Mouse (Mus musculus) stomach, embryonic 16.5 days (tissue): ENCODE results near the gene Styx. TPM values are rescaled to one million over a fixed set of nuclear protein-coding genes. Genes with fewer than 3 reads are reported as not detected.

Experiments
- ATAC-seq: fragments of 200-750 bp; cut with Nextera tagmentation; 2 replicates; pipeline ENCODE4 v1.8.0; 2017; ENCODE audit warnings: moderate number of reproducible peaks, moderate TSS enrichment; ENCODE audit not compliant: insufficient read depth, low FRiP score
- H3K27ac ChIP-seq: fragments of 300-500 bp; sonication (generic); 2 replicates; pipeline ENCODE4 v1.5.1; 2014; ENCODE audit warnings: low read length
- H3K27me3 ChIP-seq: fragments of 300-500 bp; sonication (generic); 2 replicates; pipeline ENCODE4 v1.6.1; 2014; ENCODE audit warnings: low read length, control low read depth, mixed read lengths; ENCODE audit not compliant: control insufficient read depth, insufficient read depth
- H3K36me3 ChIP-seq: fragments of 300-500 bp; sonication (generic); 2 replicates; pipeline ENCODE4 v1.6.1; 2014; ENCODE audit warnings: low read length; ENCODE audit not compliant: control insufficient read depth, insufficient read depth
- H3K4me1 ChIP-seq: fragments of 300-500 bp; sonication (generic); 2 replicates; pipeline ENCODE4 v1.6.1; 2014; ENCODE audit warnings: low read length, control low read depth, mixed read lengths; ENCODE audit not compliant: control insufficient read depth, insufficient read depth
- H3K4me2 ChIP-seq: fragments of 300-500 bp; sonication (generic); 2 replicates; pipeline ENCODE4 v1.6.1; 2014; ENCODE audit warnings: low read depth, low read length, mixed read lengths
- H3K4me3 ChIP-seq: fragments of 300-500 bp; sonication (generic); replicated peaks from 2 replicates; pipeline ENCODE4 v1.5.1; 2014; ENCODE audit warnings: mild to moderate bottlenecking, low read length
- H3K9ac ChIP-seq: fragments of 300-500 bp; sonication (generic); 2 replicates; pipeline ENCODE4 v1.6.1; 2014; ENCODE audit warnings: low read length
- H3K9me3 ChIP-seq: fragments of 300-500 bp; sonication (generic); replicated peaks from 2 replicates; pipeline ENCODE4 v1.6.1; 2016; ENCODE audit warnings: low read length, control low read depth; ENCODE audit not compliant: control insufficient read depth
- WGBS: fragments of 180-500 bp; shearing (Covaris S2); extraction: QIAGEN DNeasy Blood & Tissue Kit; methylation state at CpG from one replicate; pipeline ENCODE4 v1.1.7; 2014; 5-methylcytosine and 5-hydroxymethylcytosine counted together
- polyA plus RNA-seq: library from polyadenylated mRNA; unstranded; fragments of >200 nt; fragmentation: Nextera tagmentation; extraction: Ambion mirVana; gene quantifications from 2 replicates; pipeline ENCODE4 v1.2.1, GENCODE M21; 2015

The Styx gene
- polyA plus RNA-seq, 1 experiment from 2014 or later: 39.3 TPM

DNA sequence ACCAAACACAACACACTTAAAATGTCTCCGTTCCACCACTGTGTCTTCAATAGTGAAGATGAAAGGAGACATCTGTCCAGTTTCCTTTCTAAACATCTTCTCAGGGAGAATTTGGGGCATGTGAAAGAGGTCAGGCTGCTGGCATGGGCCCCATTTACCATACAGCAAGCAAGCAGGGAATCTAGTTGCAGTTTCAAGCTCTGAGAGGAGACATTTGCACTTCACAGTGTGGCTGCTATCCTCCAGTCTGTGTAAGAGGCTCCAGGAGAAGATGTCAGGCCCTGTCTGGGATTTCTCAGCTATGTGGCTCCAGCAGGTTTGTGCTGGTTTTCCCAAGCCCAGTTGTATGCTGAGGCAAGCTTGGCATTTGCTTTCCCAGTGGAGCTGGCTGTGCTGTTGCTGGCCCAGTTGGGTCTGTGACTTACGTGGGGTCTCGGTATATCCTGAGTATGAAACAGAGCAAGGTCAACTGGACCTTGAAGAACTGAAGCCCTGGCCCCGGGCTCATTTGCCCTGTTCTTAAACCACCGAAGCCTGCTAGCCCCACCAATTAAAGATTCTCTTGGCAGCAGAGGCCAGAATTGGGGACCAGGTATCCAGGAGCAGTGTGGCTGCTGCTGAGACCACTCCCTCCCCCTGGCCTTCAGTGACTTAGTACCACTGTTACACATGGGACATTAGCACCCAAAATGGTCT, 102.8 kb downstream of the Styx start:
- no peak overlapping the region for H3K4me3 ChIP-seq
- no peaks in the 10 kb centered on the region for H3K27me3 ChIP-seq
- peaks cover 27% of the 10 kb centered on the region for H3K4me1 ChIP-seq
- no peak for ATAC-seq
- H3K36me3 ChIP-seq: 0 out of 2 replicates have a peak, but pooled peaks cover 4% of the 10 kb centered on the region
- H3K9me3 ChIP-seq: no peaks in the 10 kb centered on the region
- peak overlapping the region; percentile 7; the same call in 1 of the 2 replicates for H3K9ac ChIP-seq
- no peak overlapping the region for H3K4me2 ChIP-seq
- WGBS: 52% methylated on average over 5 of the region's 5 CpGs
- peak overlapping the region; percentile 16 for H3K27ac ChIP-seq

DNA sequence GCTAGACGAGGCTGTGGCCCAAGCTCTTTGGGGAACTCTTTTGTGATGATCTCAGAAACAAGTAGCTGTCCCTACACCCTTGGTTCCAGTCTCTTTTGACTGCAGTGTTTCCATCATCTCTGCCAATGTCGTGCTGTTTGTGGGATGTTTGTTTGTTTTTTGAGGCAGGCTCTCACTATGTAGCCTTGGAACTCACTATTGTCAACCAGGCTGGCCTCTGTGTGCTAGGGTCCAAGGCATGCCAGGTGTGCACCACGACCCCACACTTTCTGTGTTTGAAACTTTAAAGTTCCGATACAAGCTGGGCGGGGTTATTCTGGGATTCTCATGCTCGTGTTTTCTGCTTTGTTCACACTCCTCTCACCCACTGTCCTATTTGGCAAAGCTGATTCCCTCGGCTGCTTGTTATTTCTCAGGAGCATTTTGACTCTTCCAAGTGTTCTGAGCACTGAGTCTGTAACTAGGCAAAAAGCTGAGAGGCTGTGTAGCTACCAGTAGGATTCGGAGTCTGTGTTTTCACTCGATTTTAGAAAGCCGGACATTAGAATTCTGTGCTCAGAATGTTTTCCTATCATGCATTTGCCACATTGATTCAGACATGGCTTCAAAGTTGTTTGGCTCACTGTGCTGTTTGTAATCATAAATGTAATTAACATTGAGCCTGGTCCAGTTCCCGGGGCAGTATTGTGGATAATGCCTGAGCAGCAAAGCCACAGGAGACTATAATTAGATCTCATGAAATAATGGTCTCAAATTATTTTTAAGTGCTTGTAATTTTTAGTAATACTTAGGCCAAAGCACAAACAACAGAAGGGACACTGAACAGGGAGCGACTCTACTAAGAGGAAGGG, 105.0 kb downstream of the Styx start:
- ATAC-seq: no peak
- 52% methylated on average over 12 of the region's 12 CpGs for WGBS
- Histone ChIP-seq H3K27ac (peak overlapping the region; percentile 57), H3K36me3 (0 out of 2 replicates have a peak, but pooled peaks cover 7% of the 10 kb centered on the region), H3K4me2 (no peak overlapping the region), H3K9ac (no peak overlapping the region), H3K27me3 (no peaks in the 10 kb centered on the region), H3K4me1 (peaks cover 27% of the 10 kb centered on the region), H3K9me3 (no peaks in the 10 kb centered on the region), H3K4me3 (no peak overlapping the region)

DNA sequence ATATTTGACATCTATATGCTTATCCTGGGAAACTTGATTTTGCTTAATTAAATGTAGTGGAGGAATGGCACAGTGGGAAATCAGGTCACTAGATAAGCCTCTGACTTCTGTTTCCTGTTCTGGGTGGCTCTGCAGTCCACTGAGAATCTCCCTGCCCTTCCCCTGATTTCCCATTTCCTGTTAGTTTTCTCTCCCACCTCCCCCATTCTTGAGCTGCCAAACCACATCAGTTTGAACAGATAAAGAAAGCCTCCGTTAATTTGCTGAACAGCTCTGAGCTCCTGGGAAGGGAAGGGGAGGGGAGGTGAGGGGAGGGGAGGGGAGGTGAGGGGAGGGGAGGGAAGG, 105.6 kb downstream of the Styx start:
- Histone ChIP-seq H3K9me3 (no peaks in the 10 kb centered on the region), H3K9ac (no peak overlapping the region), H3K27me3 (no peaks in the 10 kb centered on the region), H3K4me2 (no peak overlapping the region), H3K27ac (peak overlapping the region; percentile 57; the same call in 1 of the 2 replicates), H3K4me1 (peaks cover 27% of the 10 kb centered on the region), H3K4me3 (no peak overlapping the region), H3K36me3 (peaks cover 11% of the 10 kb centered on the region; the same call in 1 of the 2 replicates)
- 9% methylated on average over 1 of the region's 1 CpGs for WGBS
- ATAC-seq: no peak

DNA sequence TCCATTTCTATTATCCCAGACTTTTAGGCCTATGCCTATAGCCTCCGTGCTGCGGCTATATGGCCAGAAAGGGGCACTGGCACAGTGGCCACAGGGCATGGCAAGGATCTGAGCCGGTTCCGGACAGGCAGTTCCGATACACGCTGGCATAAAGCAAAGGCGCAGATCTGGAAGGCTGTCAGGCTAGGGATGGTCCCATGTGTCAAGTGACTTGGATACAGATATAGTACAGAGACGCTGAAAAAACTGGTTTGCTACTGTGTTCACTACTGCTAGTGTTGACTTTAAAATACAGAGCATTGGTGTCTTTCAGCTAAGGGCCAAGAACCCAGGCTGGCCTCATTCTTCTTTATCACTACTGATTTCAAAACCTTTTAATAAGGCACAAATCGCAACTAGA, 106.1 kb downstream of the Styx start:
- 82% methylated on average over 9 of the region's 9 CpGs for WGBS
- ATAC-seq: no peak
- H3K9me3 ChIP-seq: no peaks in the 10 kb centered on the region
- peaks cover 12% of the 10 kb centered on the region; the same call in 1 of the 2 replicates for H3K36me3 ChIP-seq
- peak overlapping the region; percentile 77 for H3K27ac ChIP-seq
- H3K4me2 ChIP-seq: no peak overlapping the region
- H3K9ac ChIP-seq: no peak overlapping the region
- no peaks in the 10 kb centered on the region for H3K27me3 ChIP-seq
- H3K4me3 ChIP-seq: no peak overlapping the region
- H3K4me1 ChIP-seq: peaks cover 27% of the 10 kb centered on the region

DNA sequence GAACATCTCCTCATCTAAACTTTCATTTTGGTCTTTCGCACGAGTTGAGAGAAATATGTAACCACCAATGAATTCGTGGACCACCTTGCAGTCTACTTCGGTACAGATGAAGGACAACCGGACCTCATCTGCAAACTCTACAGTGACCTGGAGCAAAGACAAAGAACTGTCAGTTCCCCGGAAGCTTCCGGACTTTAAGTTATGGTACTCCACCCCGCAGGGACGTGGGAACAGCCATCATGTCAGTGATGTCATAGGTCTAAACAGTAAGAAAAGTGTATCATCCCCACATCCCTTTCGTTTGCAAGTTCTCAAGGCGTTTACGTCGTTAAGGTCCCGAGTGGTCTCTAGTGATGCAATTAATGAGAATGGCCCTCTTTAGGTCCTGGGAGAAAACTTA, 109.0 kb downstream of the Styx start:
- Histone ChIP-seq H3K4me2 (no peak overlapping the region), H3K4me3 (no peak overlapping the region), H3K9ac (no peak overlapping the region), H3K27ac (no peak overlapping the region), H3K27me3 (no peaks in the 10 kb centered on the region), H3K36me3 (peaks cover 15% of the 10 kb centered on the region; the same call in 1 of the 2 replicates), H3K9me3 (no peaks in the 10 kb centered on the region), H3K4me1 (peaks cover 15% of the 10 kb centered on the region)
- no peak for ATAC-seq
- 95% methylated on average over 14 of the region's 14 CpGs for WGBS

- WGBS: 90% methylated on average over 10 of the region's 10 CpGs
- Histone ChIP-seq H3K4me3 (no peak overlapping the region), H3K4me2 (no peak overlapping the region), H3K9me3 (no peaks in the 10 kb centered on the region), H3K36me3 (peaks cover 15% of the 10 kb centered on the region; the same call in 1 of the 2 replicates), H3K9ac (no peak overlapping the region), H3K4me1 (peaks cover 14% of the 10 kb centered on the region; the same call in 1 of the 2 replicates), H3K27ac (no peak overlapping the region), H3K27me3 (no peaks in the 10 kb centered on the region)
- ATAC-seq: no peak
These were observed 109.6 kb downstream of the Styx start for GRCm38 (mm10) chr14:45460491-45460890.

DNA sequence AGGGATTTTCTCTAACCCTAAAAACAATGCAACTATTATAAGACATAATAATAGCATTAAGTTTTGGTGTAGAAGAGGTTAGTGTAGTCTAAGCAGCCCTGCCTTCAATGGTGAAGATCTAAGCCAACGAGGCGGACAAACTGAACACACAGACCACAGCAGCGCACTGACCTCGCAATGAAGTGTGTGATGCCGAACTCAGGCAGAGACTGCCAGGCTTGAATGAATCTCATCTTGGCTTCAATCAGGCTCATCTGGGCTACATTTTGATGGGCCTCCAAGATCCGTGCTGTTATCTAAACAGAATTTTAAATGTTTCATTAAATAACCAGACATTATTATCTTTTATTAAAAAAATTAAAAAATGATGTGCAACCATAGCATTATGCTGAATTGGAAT, 111.1 kb downstream of the Styx start:
- H3K4me1 ChIP-seq: peaks cover 10% of the 10 kb centered on the region; the same call in 1 of the 2 replicates
- no peak overlapping the region for H3K4me3 ChIP-seq
- no peak overlapping the region for H3K27ac ChIP-seq
- ATAC-seq: no peak
- no peak overlapping the region for H3K4me2 ChIP-seq
- no peaks in the 10 kb centered on the region for H3K9me3 ChIP-seq
- no peak overlapping the region for H3K9ac ChIP-seq
- WGBS: 91% methylated on average over 6 of the region's 6 CpGs
- H3K27me3 ChIP-seq: no peaks in the 10 kb centered on the region
- peaks cover 24% of the 10 kb centered on the region; the same call in 1 of the 2 replicates for H3K36me3 ChIP-seq

DNA sequence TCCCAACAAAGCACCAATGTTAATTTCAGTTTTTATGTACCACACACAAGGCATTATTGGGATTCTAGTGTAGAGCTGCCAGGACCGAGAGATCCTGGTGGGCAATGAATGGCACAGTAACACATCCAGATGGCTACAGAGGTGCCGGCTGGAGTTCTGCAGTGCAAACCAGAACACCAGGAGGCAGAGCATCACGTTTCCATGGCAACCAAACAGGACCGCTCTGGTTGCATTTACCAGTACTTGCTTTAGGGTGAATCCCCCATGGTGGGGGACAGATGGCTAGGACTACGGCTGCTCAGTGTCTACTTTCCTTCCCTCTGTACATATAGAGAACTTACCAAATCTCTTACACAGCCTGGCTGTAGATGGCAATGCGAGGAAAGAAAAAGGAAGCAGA, 111.5 kb downstream of the Styx start:
- no peak for ATAC-seq
- WGBS: 61% methylated on average over 6 of the region's 6 CpGs
- no peaks in the 10 kb centered on the region for H3K27me3 ChIP-seq
- H3K4me3 ChIP-seq: no peak overlapping the region
- H3K36me3 ChIP-seq: peaks cover 26% of the 10 kb centered on the region; the same call in 1 of the 2 replicates
- H3K27ac ChIP-seq: no peak overlapping the region
- H3K4me2 ChIP-seq: no peak overlapping the region
- H3K4me1 ChIP-seq: peaks cover 9% of the 10 kb centered on the region; the same call in 1 of the 2 replicates
- no peaks in the 10 kb centered on the region for H3K9me3 ChIP-seq
- H3K9ac ChIP-seq: no peak overlapping the region
